Mouse (Mus musculus): ENCODE measurements around the gene Hoxb4.

Gene Hoxb4

GRCm38 (mm10) chr11:96291681-96292564 lies 26.1 kb upstream of the Hoxb4 start, which contains the start of gene Hoxb6:
Gene Hoxb6 (plus strand): TSS chr11:96292476.
- no peak for TF ChIP-seq GATA4 (IDR thresholded peaks at IDR 0.05; ENCODE audit: insufficient replicate concordance, low read length)

- no peak for TF ChIP-seq GATA4 (IDR thresholded peaks at IDR 0.05; ENCODE audit: insufficient replicate concordance, low read length)
These were observed 25.3 kb upstream of the Hoxb4 start for GRCm38 (mm10) chr11:96292565-96293301.

- no peak for TF ChIP-seq GATA4 (IDR thresholded peaks at IDR 0.05; ENCODE audit: insufficient replicate concordance, low read length)
These were observed 24.7 kb upstream of the Hoxb4 start for GRCm38 (mm10) chr11:96293302-96293921.

DNA sequence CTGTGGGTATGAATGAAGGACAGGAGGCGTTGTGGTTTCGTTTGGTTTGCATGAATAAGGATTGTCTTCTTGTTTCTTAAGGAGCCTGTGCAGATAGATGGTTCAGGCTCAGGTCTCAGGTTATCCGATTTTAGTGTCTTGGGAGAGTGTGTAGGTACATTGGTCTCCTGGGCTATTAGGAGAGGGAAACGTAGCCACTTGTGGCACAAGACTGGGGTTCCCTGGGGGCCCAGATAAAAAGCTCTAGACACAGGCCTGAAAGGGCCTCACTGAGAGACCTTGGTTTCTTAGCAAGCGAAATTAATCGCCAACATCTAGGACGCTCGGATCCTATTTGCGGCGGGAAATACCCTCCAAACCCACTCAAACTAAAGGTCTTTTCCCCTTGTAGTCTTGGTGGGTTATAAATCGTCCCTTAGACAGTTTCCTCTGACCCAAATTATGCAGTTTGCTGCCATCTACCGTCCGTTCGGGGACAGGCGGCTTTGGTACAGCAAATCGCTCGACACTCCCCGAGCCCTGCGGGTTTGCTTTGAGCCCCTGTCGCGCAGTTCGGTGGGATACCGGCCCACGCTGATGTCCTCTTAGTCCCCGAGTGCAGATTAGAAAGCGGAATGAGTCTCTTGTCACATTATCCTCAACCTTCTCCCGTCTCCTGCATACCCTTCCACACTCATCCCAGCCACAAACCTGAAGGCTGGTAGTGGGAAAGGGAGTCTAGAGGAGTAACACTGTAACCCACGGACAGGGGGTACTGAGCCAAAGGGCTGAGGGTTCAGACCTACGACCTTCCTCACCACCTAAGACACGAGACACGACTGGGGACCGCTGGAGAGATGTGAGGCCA lies 23.6 kb upstream of the Hoxb4 start:
- TF ChIP-seq GATA4 (IDR thresholded peaks at IDR 0.05; ENCODE audit: insufficient replicate concordance, low read length), result no peak

DNA sequence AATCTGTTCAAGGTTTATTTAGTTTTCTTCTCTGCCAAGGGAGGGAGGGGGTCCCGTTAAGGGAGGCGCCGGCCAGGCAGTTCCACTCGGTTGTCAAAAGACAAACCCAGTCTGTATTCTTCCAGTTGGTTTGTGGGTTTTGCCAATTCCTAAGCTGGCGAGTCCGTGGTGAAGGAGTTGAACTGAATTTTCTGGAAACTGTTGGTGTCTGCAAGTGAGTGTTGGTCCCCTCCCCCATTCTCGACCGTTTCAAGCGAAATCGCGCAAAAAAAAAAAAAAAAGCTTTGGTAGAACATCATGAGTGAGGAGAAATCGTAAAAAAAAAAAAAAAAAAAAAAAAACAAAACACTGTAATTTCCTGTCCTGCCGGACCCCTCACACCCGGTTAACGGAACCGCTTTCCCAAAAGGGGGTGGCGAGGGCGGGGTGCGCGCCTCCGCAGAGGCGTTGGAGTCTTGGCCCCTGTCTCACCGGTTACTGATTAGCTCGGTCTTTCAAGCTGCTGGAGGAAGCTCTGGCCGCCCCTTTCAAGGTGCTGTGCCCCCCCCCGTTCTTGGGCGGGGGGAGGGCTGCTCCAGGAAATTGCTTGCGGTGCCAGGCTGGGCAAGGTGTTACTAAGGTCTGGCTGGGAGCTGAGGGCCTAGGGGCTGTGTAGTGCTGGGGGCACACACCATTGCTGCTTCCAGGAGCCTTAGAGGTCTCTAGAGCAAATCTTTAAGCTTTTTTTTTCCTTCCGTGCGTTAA lies 22.8 kb upstream of the Hoxb4 start:
- no peak for TF ChIP-seq GATA4 (IDR thresholded peaks at IDR 0.05; ENCODE audit: insufficient replicate concordance, low read length)

DNA sequence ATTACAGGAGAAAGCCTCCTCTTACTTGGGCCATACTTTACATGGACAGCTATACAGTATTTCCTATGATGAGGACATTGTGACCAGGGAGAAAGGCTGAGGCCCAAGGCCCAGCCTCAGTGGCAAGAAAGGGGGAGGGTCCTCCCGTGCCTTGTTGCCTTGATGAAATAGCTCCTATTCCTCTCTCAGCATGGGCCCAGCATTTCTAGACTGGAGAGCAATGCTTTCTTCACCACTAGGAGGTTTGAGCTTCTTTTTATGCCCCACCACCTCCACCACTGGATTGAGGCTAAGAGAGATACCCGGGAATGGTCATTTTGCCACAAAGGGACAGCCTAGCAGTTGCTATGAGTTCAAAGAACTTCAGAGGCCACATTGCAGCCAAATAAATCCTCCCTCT lies 21.1 kb upstream of the Hoxb4 start:
- no peak for TF ChIP-seq GATA4 (IDR thresholded peaks at IDR 0.05; ENCODE audit: insufficient replicate concordance, low read length)

- no peak for TF ChIP-seq GATA4 (IDR thresholded peaks at IDR 0.05; ENCODE audit: insufficient replicate concordance, low read length)
These were observed 20.6 kb upstream of the Hoxb4 start for GRCm38 (mm10) chr11:96297428-96297827.

DNA sequence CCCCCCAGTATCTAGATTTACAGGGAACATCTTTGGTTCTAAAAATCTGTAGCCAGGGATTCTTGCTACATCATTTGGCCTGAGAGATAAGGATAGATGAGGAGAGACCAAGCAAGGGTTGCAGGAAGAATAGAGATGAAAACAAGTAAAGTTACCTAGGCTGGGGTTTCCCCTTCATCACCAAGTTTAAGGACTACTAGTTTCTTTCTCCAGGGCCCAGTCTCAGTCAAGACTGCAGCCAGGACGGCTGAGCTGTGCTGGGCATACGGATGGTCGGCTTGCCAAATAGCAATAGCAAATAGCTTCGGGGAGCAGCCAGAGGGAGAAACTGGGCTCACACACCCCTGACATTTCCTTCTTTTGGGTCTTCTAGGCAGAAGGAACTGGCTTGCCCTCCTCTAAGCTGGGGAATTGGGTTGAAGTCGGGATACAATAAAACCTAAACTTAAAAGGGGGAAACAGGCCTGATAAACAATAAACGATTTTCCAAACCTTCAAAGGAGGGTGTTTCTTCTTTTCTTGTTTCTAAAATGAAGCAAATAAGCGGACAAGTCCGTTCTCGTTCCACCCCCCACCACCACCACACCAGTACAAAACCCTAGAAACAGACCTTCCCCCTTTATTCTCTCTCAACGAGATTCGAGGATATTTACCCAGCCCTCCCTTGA lies 20.0 kb upstream of the Hoxb4 start:
- no peak for TF ChIP-seq GATA4 (IDR thresholded peaks at IDR 0.05; ENCODE audit: insufficient replicate concordance, low read length)

- TF ChIP-seq GATA4 (IDR thresholded peaks at IDR 0.05; ENCODE audit: insufficient replicate concordance, low read length), result no peak
These were observed 19.0 kb upstream of the Hoxb4 start for GRCm38 (mm10) chr11:96298895-96299667.

- TF ChIP-seq GATA4 (IDR thresholded peaks at IDR 0.05; ENCODE audit: insufficient replicate concordance, low read length), result no peak
These were observed 18.3 kb upstream of the Hoxb4 start for GRCm38 (mm10) chr11:96299781-96300180.

DNA sequence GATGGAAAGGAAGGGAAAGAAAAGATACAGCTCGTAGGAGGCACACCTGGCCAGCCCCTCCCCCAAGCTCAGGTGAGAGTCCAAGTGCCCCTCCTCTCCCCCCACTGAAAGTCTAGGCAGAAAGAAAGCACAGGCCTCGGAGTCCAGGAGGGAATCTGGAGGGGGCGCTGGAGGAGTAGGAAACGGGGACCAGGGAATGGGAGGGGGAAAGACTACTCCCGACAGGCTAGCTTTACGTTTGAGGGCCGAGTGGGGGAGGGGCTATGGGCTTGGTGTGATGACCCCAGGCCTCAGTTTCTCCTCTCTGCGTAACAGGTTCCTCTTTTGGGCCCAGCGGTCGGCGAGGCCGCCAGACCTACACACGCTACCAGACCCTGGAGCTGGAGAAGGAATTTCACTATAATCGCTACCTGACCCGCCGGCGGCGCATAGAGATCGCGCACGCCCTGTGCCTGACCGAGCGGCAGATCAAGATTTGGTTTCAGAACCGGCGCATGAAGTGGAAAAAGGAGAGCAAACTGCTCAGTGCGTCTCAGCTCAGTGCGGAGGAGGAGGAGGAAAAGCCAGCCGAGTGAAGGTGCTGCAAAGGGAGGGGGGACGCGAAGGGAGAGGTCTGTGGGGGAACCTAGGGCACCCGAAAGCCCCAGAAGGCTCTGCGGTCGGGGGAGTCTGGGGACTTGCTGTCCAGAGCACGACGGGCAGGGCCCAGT lies 17.6 kb upstream of the Hoxb4 start:
- no peak for TF ChIP-seq GATA4 (IDR thresholded peaks at IDR 0.05; ENCODE audit: insufficient replicate concordance, low read length)

- no peak for TF ChIP-seq GATA4 (IDR thresholded peaks at IDR 0.05; ENCODE audit: insufficient replicate concordance, low read length)
These were observed 17.0 kb upstream of the Hoxb4 start for GRCm38 (mm10) chr11:96301064-96301431.
